Mouse (Mus musculus) hindbrain, postnatal 0 days (tissue): ENCODE measurements around the gene Rab33a. TPM values are rescaled to one million over a fixed set of nuclear protein-coding genes. Genes with fewer than 3 reads are reported as not detected.
A peak's percentile ranks its signal among the peaks of the same experiment; 100 is the strongest.

Experiments used
- ATAC-seq: fragments of 200-750 bp; cut with Nextera tagmentation; 2 replicates; pipeline ENCODE4 v1.8.0; 2017; ENCODE audit warnings: mild to moderate bottlenecking, moderate TSS enrichment, moderate library complexity
- DNase-seq: peaks from one replicate; pipeline ENCODE4 v3.0.0-alpha.2; 2015; ENCODE audit warnings: low spot score
- H3K27ac ChIP-seq: fragments of 300-500 bp; sonication (generic); 2 replicates; pipeline ENCODE4 v1.5.1; 2014; ENCODE audit warnings: mild to moderate bottlenecking
- H3K27me3 ChIP-seq: fragments of 300-500 bp; sonication (generic); 2 replicates; pipeline ENCODE4 v1.6.1; 2014; ENCODE audit warnings: low read length, mixed read lengths; ENCODE audit not compliant: insufficient read depth
- H3K36me3 ChIP-seq: fragments of 300-500 bp; sonication (generic); 2 replicates; pipeline ENCODE4 v1.6.1; 2014; ENCODE audit warnings: low read length, mixed read lengths; ENCODE audit not compliant: insufficient read depth
- H3K4me1 ChIP-seq: fragments of 300-500 bp; sonication (generic); 2 replicates; pipeline ENCODE4 v1.6.1; 2014; ENCODE audit warnings: antibody characterized with exemption, low read length, mixed read lengths; ENCODE audit not compliant: insufficient read depth
- H3K4me2 ChIP-seq: fragments of 300-500 bp; sonication (generic); 2 replicates; pipeline ENCODE4 v1.6.1; 2014; ENCODE audit warnings: low read depth, mild to moderate bottlenecking, low read length, moderate library complexity, mixed read lengths
- H3K4me3 ChIP-seq: fragments of 300-500 bp; sonication (generic); 2 replicates; pipeline ENCODE4 v1.5.1; 2014; ENCODE audit warnings: low read length
- H3K9ac ChIP-seq: fragments of 300-500 bp; sonication (generic); replicated peaks from 2 replicates; pipeline ENCODE4 v1.6.1; 2014; ENCODE audit warnings: mild to moderate bottlenecking, low read length, moderate library complexity, mixed read lengths
- H3K9me3 ChIP-seq: fragments of 300-500 bp; sonication (generic); 2 replicates; pipeline ENCODE4 v1.6.1; 2016; ENCODE audit warnings: low read length, mixed read lengths
- CTCF ChIP-seq: IDR thresholded peaks from 2 replicates; pipeline ENCODE4 v1.5.1; 2016; ENCODE audit warnings: antibody characterized with exemption, control low read depth, low read depth
- WGBS: fragments of 180-500 bp; shearing (Covaris S2); extraction: QIAGEN DNeasy Blood & Tissue Kit; methylation state at CpG from one replicate; pipeline ENCODE4 v1.1.7; 2014; 5-methylcytosine and 5-hydroxymethylcytosine counted together
- polyA plus RNA-seq: library from polyadenylated mRNA; unstranded; fragments of >200 nt; fragmentation: Nextera tagmentation; extraction: Ambion mirVana; gene quantifications from 2 replicates; pipeline ENCODE4 v1.2.1, GENCODE M21; 2015
- total RNA-seq: library from RNA; depleted of rRNA; stranded (reverse); fragments of >200 nt; gene quantifications from 2 replicates; pipeline ENCODE4 v1.2.3, GENCODE M21; 2014; rRNA removed

Gene Rab33a
- total RNA-seq (40.4 and 43.8 TPM in 2 replicates), polyA plus RNA-seq (66.3 and 70.3 TPM in 2 replicates)

- peak within 1 kb of the TSS; percentile 44 for H3K4me3 ChIP-seq
- no peaks in the 10 kb centered on the region for H3K36me3 ChIP-seq
- peak within 1 kb of the TSS; percentile 64 for H3K4me2 ChIP-seq
- no peaks in the 10 kb centered on the region for H3K9me3 ChIP-seq
- peak; percentile 66 for ATAC-seq
- H3K27me3 ChIP-seq: no peaks in the 10 kb centered on the region
- TF ChIP-seq CTCF: no peak
- peak within 1 kb of the TSS; percentile 63 for H3K9ac ChIP-seq
- WGBS: 29% methylated on average over 33 of the region's 33 CpGs
- peak; percentile 67 for DNase-seq
- no peaks in the 10 kb centered on the region for H3K4me1 ChIP-seq
- peak within 1 kb of the TSS; percentile 74 for H3K27ac ChIP-seq
These were observed at the start of gene Rab33a for GRCm38 (mm10) chrX:48518808-48519548. TSS of gene Rab33a (plus strand) at chrX:48519285.

GRCm38 (mm10) chrX:48481095-48481494 lies 38.0 kb upstream of the Rab33a start:
- TF ChIP-seq CTCF: no peak
- ATAC-seq (no peak), DNase-seq (no peak)
- no peak overlapping the region for H3K9ac ChIP-seq
- H3K27ac ChIP-seq: no peak overlapping the region
- H3K36me3 ChIP-seq: no peaks in the 10 kb centered on the region
- no peaks in the 10 kb centered on the region for H3K27me3 ChIP-seq
- H3K4me2 ChIP-seq: no peak overlapping the region
- H3K4me3 ChIP-seq: no peak overlapping the region
- H3K4me1 ChIP-seq: no peaks in the 10 kb centered on the region
- H3K9me3 ChIP-seq: no peaks in the 10 kb centered on the region
- WGBS: 86% methylated on average over 4 of the region's 4 CpGs

- H3K27ac ChIP-seq: no peak overlapping the region
- 93% methylated on average over 7 of the region's 7 CpGs for WGBS
These were observed 37.4 kb upstream of the Rab33a start for GRCm38 (mm10) chrX:48481687-48482086.

GRCm38 (mm10) chrX:48493763-48494162 lies 25.3 kb upstream of the Rab33a start:
- Histone ChIP-seq H3K4me3 (no peak overlapping the region), H3K36me3 (no peaks in the 10 kb centered on the region), H3K9ac (no peak overlapping the region), H3K4me2 (no peak overlapping the region), H3K4me1 (no peaks in the 10 kb centered on the region), H3K9me3 (no peaks in the 10 kb centered on the region), H3K27me3 (no peaks in the 10 kb centered on the region), H3K27ac (no peak overlapping the region)
- ATAC-seq: no peak
- WGBS: 94% methylated on average over 8 of the region's 8 CpGs
- no peak for DNase-seq
- no peak for TF ChIP-seq CTCF

More at GRCm38 (mm10) chrX:48481687-48482086, 37.4 kb upstream of the Rab33a start:
- Histone ChIP-seq H3K9me3 (no peaks in the 10 kb centered on the region), H3K4me3 (no peak overlapping the region), H3K27me3 (no peaks in the 10 kb centered on the region), H3K4me1 (no peaks in the 10 kb centered on the region), H3K4me2 (no peak overlapping the region), H3K9ac (no peak overlapping the region), H3K36me3 (no peaks in the 10 kb centered on the region)
- DNase-seq: no peak
- TF ChIP-seq CTCF: no peak
- no peak for ATAC-seq

- 24% methylated on average over 45 of the region's 45 CpGs for WGBS
- Histone ChIP-seq H3K4me1 (no peaks in the 10 kb centered on the region), H3K4me3 (peak within 1 kb of the TSS; percentile 48), H3K9ac (peak within 1 kb of the TSS; percentile 46; the same call in 1 of the 2 replicates), H3K9me3 (no peaks in the 10 kb centered on the region), H3K4me2 (peak within 1 kb of the TSS; percentile 60), H3K27ac (no peak within 1 kb of the TSS), H3K36me3 (no peaks in the 10 kb centered on the region), H3K27me3 (no peaks in the 10 kb centered on the region)
- peak; percentile 94 for DNase-seq
- no peak for TF ChIP-seq CTCF
- peak; percentile 98 for ATAC-seq
These were observed 5.8 kb upstream of the Rab33a start, which contains the start of gene Aifm1 for GRCm38 (mm10) chrX:48513166-48513807. TSS of gene Aifm1 (minus strand) at chrX:48513563.

- WGBS: 20% methylated on average over 13 of the region's 13 CpGs
- Histone ChIP-seq H3K4me2 (peak overlapping the region; percentile 60), H3K9me3 (no peaks in the 10 kb centered on the region), H3K36me3 (no peaks in the 10 kb centered on the region), H3K27me3 (no peaks in the 10 kb centered on the region), H3K9ac (peak overlapping the region; percentile 46; the same call in 1 of the 2 replicates), H3K27ac (no peak overlapping the region), H3K4me3 (peak overlapping the region; percentile 48), H3K4me1 (no peaks in the 10 kb centered on the region)
- TF ChIP-seq CTCF: no peak
- DNase-seq (no peak), ATAC-seq (no peak)
These were observed 5.3 kb upstream of the Rab33a start for GRCm38 (mm10) chrX:48513824-48514223.
